Mouse (Mus musculus): ENCODE measurements around the gene Lmod3. TPM values are rescaled to one million over a fixed set of nuclear protein-coding genes. Genes with fewer than 3 reads are reported as not detected.

Gene Lmod3
- 0.49 and 0.58 TPM in 2 replicates for polyA plus RNA-seq (2014; fragmentation: Nextera tagmentation; extraction: Ambion mirVana)

GRCm38 (mm10) chr6:97252711-97253221 lies at the start of gene Lmod3:
Gene Lmod3 (minus strand): TSS chr6:97252759.
- H3K4me2 ChIP-seq (ENCODE audit: low read depth, low read length), result no peak within 1 kb of the TSS
- no peak within 1 kb of the TSS for H3K9ac ChIP-seq (replicated peaks; ENCODE audit: low read length)
- H3K27ac ChIP-seq (replicated peaks; ENCODE audit: low read depth, low read length), result no peak within 1 kb of the TSS
- H3K27me3 ChIP-seq (ENCODE audit: control insufficient read depth, insufficient read depth, low read length), result no peaks in the 10 kb centered on the region
- H3K4me1 ChIP-seq (ENCODE audit: control insufficient read depth, insufficient read depth, low read length), result no peaks in the 10 kb centered on the region
- H3K9me3 ChIP-seq (replicated peaks; ENCODE audit: control insufficient read depth, low read length), result no peaks in the 10 kb centered on the region
- DNase-seq (ENCODE audit: low spot score), result no peak
- H3K36me3 ChIP-seq (replicated peaks; ENCODE audit: control insufficient read depth, insufficient read depth, low read depth, low read length), result no peaks in the 10 kb centered on the region
- no peak within 1 kb of the TSS for H3K4me3 ChIP-seq (ENCODE audit: low read depth, low read length)
- WGBS, result 30% methylated on average over 9 of the region's 9 CpGs
- ATAC-seq (replicated peaks; ENCODE audit: insufficient number of reproducible peaks, low FRiP score, low TSS enrichment, low read depth), result no peak

GRCm38 (mm10) chr6:97302303-97302702 lies 49.7 kb upstream of the Lmod3 start:
- Histone ChIP-seq H3K4me1 (ENCODE audit: control insufficient read depth, insufficient read depth, low read length) (no peaks in the 10 kb centered on the region), H3K36me3 (replicated peaks; ENCODE audit: control insufficient read depth, insufficient read depth, low read depth, low read length) (no peaks in the 10 kb centered on the region), H3K27me3 (ENCODE audit: control insufficient read depth, insufficient read depth, low read length) (no peaks in the 10 kb centered on the region), H3K4me3 (ENCODE audit: low read depth, low read length) (no peak overlapping the region), H3K9me3 (replicated peaks; ENCODE audit: control insufficient read depth, low read length) (no peaks in the 10 kb centered on the region), H3K4me2 (ENCODE audit: low read depth, low read length) (no peak overlapping the region), H3K27ac (replicated peaks; ENCODE audit: low read depth, low read length) (no peak overlapping the region), H3K9ac (replicated peaks; ENCODE audit: low read length) (no peak overlapping the region)
- no peak for DNase-seq (ENCODE audit: low spot score)
- 66% methylated on average over 7 of the region's 7 CpGs for WGBS
- no peak for ATAC-seq (replicated peaks; ENCODE audit: insufficient number of reproducible peaks, low FRiP score, low TSS enrichment, low read depth)

- Histone ChIP-seq H3K36me3 (replicated peaks; ENCODE audit: control insufficient read depth, insufficient read depth, low read depth, low read length) (no peaks in the 10 kb centered on the region), H3K4me3 (ENCODE audit: low read depth, low read length) (no peak overlapping the region), H3K9ac (replicated peaks; ENCODE audit: low read length) (no peak overlapping the region), H3K9me3 (replicated peaks; ENCODE audit: control insufficient read depth, low read length) (no peaks in the 10 kb centered on the region), H3K27ac (replicated peaks; ENCODE audit: low read depth, low read length) (no peak overlapping the region), H3K27me3 (ENCODE audit: control insufficient read depth, insufficient read depth, low read length) (no peaks in the 10 kb centered on the region), H3K4me2 (ENCODE audit: low read depth, low read length) (no peak overlapping the region), H3K4me1 (ENCODE audit: control insufficient read depth, insufficient read depth, low read length) (no peaks in the 10 kb centered on the region)
- ATAC-seq (replicated peaks; ENCODE audit: insufficient number of reproducible peaks, low FRiP score, low TSS enrichment, low read depth) (no peak), DNase-seq (ENCODE audit: low spot score) (no peak)
- WGBS, result 88% methylated on average over 6 of the region's 6 CpGs
Measured at GRCm38 (mm10) chr6:97300659-97301058, 48.1 kb upstream of the Lmod3 start.

DNA sequence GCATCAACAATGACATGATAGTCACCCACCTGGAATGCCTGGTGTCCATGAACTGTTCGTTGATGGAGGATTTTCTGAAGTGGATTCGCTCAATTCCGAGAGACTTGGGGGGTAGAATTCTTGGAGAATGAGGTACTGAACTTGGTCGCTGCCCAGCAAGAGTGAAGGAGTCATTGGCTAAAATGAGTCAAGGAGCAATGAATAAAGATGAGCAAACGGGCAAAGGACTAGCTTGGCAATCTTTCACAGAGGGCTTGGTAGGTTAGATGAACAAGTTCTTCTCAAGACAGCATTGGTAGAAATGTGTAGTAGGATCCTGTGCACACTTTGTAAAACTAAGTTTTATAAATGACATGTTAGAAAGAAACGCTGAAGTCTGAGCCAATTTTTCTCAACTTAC lies 47.6 kb upstream of the Lmod3 start:
- Histone ChIP-seq H3K4me1 (ENCODE audit: control insufficient read depth, insufficient read depth, low read length) (no peaks in the 10 kb centered on the region), H3K27ac (replicated peaks; ENCODE audit: low read depth, low read length) (no peak overlapping the region), H3K36me3 (replicated peaks; ENCODE audit: control insufficient read depth, insufficient read depth, low read depth, low read length) (no peaks in the 10 kb centered on the region), H3K4me3 (ENCODE audit: low read depth, low read length) (no peak overlapping the region), H3K4me2 (ENCODE audit: low read depth, low read length) (no peak overlapping the region), H3K27me3 (ENCODE audit: control insufficient read depth, insufficient read depth, low read length) (no peaks in the 10 kb centered on the region), H3K9ac (replicated peaks; ENCODE audit: low read length) (no peak overlapping the region), H3K9me3 (replicated peaks; ENCODE audit: control insufficient read depth, low read length) (no peaks in the 10 kb centered on the region)
- 91% methylated on average over 6 of the region's 6 CpGs for WGBS
- DNase-seq (ENCODE audit: low spot score), result no peak
- ATAC-seq (replicated peaks; ENCODE audit: insufficient number of reproducible peaks, low FRiP score, low TSS enrichment, low read depth), result no peak

DNA sequence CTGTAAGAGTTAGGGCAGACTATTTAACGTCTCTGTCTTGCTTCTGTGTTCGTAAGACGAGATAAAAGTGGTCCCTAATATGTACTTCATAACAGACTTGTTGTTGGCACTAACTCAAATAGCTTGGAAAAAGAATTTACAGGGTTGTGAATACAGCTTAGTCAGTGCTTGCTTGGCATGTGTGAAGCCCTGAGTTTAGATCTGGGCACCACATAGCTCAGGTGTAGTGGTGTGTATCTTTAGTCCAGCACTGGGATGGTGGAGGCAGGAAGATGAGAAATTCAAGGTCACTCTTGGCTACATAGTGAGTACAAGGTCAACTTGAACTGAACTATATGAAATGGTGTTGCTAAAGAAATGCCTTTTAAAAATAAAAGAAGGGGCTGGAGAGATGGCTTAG lies 44.6 kb upstream of the Lmod3 start:
- Histone ChIP-seq H3K4me1 (ENCODE audit: control insufficient read depth, insufficient read depth, low read length) (no peaks in the 10 kb centered on the region), H3K4me3 (ENCODE audit: low read depth, low read length) (no peak overlapping the region), H3K36me3 (replicated peaks; ENCODE audit: control insufficient read depth, insufficient read depth, low read depth, low read length) (no peaks in the 10 kb centered on the region), H3K27me3 (ENCODE audit: control insufficient read depth, insufficient read depth, low read length) (no peaks in the 10 kb centered on the region), H3K4me2 (ENCODE audit: low read depth, low read length) (no peak overlapping the region), H3K9ac (replicated peaks; ENCODE audit: low read length) (no peak overlapping the region), H3K9me3 (replicated peaks; ENCODE audit: control insufficient read depth, low read length) (no peaks in the 10 kb centered on the region), H3K27ac (replicated peaks; ENCODE audit: low read depth, low read length) (no peak overlapping the region)
- ATAC-seq (replicated peaks; ENCODE audit: insufficient number of reproducible peaks, low FRiP score, low TSS enrichment, low read depth), result no peak
- 79% methylated on average over 3 of the region's 3 CpGs for WGBS
- DNase-seq (ENCODE audit: low spot score), result no peak

DNA sequence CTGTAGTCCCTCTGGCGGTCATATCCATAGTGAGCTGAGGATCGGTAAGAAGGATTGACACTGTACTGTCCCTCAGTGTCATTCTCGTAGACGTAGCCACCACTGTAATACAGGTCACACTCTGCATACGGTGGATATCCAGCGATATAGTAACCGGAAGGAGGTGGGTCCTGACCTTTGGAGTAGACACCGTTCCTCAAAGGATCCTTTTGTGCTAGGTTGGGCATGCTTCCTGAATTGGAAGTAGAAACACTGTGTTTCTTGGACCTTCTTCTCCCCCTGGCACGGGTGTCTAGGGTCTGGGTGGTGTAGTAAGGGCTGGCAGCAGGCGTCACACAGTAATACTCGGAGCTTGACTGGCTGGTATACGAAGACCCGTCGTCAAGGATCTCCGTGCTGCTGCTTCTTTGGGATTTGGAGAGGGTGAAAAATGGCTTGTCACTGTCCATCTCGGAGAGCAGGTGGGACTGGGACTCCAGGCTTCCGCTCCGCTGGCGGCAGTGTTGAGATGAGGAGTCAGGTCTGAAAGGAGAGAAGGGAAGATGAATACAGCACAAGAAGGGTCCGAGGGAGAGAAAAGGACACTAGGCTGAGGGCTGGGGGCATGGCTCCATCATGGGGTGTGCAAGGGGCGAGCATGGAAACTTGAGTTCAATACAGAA lies 43.4 kb upstream of the Lmod3 start:
- no peak overlapping the region for H3K4me3 ChIP-seq (ENCODE audit: low read depth, low read length)
- DNase-seq (ENCODE audit: low spot score), result no peak
- H3K4me2 ChIP-seq (ENCODE audit: low read depth, low read length), result no peak overlapping the region
- H3K4me1 ChIP-seq (ENCODE audit: control insufficient read depth, insufficient read depth, low read length), result no peaks in the 10 kb centered on the region
- WGBS, result 91% methylated on average over 21 of the region's 21 CpGs
- H3K9me3 ChIP-seq (replicated peaks; ENCODE audit: control insufficient read depth, low read length), result no peaks in the 10 kb centered on the region
- H3K9ac ChIP-seq (replicated peaks; ENCODE audit: low read length), result no peak overlapping the region
- no peak for ATAC-seq (replicated peaks; ENCODE audit: insufficient number of reproducible peaks, low FRiP score, low TSS enrichment, low read depth)
- H3K27ac ChIP-seq (replicated peaks; ENCODE audit: low read depth, low read length), result no peak overlapping the region
- no peaks in the 10 kb centered on the region for H3K36me3 ChIP-seq (replicated peaks; ENCODE audit: control insufficient read depth, insufficient read depth, low read depth, low read length)
- no peaks in the 10 kb centered on the region for H3K27me3 ChIP-seq (ENCODE audit: control insufficient read depth, insufficient read depth, low read length)

DNA sequence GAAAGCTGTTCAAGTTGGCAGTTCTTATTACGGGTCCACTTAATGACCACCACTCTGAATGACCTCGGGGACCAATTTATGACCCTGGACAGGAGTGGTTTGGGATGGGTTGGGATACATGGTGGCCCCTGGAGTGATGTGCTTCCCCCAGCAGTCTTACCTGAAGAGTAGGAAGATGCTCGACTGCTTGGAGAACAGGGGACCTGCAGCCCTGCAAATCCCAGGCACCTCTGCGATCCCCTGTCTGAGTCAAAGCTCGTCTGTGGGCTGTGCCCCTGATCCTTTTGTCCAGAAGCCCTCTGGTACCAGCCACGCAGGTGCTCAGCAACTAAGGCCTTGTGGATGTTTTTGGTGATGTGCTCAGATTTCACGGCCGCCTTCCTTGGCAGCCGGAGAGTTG lies 42.9 kb upstream of the Lmod3 start:
- WGBS, result 93% methylated on average over 9 of the region's 9 CpGs
- no peak overlapping the region for H3K27ac ChIP-seq (replicated peaks; ENCODE audit: low read depth, low read length)
- no peak for DNase-seq (ENCODE audit: low spot score)

GRCm38 (mm10) chr6:97293667-97294569 lies 41.4 kb upstream of the Lmod3 start:
- DNase-seq (ENCODE audit: low spot score) (no peak), ATAC-seq (replicated peaks; ENCODE audit: insufficient number of reproducible peaks, low FRiP score, low TSS enrichment, low read depth) (no peak)
- WGBS, result 86% methylated on average over 12 of the region's 12 CpGs
- Histone ChIP-seq H3K4me2 (ENCODE audit: low read depth, low read length) (no peak overlapping the region), H3K27ac (replicated peaks; ENCODE audit: low read depth, low read length) (no peak overlapping the region), H3K4me1 (ENCODE audit: control insufficient read depth, insufficient read depth, low read length) (no peaks in the 10 kb centered on the region), H3K36me3 (replicated peaks; ENCODE audit: control insufficient read depth, insufficient read depth, low read depth, low read length) (no peaks in the 10 kb centered on the region), H3K9me3 (replicated peaks; ENCODE audit: control insufficient read depth, low read length) (no peaks in the 10 kb centered on the region), H3K27me3 (ENCODE audit: control insufficient read depth, insufficient read depth, low read length) (no peaks in the 10 kb centered on the region), H3K4me3 (ENCODE audit: low read depth, low read length) (no peak overlapping the region), H3K9ac (replicated peaks; ENCODE audit: low read length) (no peak overlapping the region)

More for the DNA sequence above, 42.9 kb upstream of the Lmod3 start:
- Histone ChIP-seq H3K9ac (replicated peaks; ENCODE audit: low read length) (no peak overlapping the region), H3K4me1 (ENCODE audit: control insufficient read depth, insufficient read depth, low read length) (no peaks in the 10 kb centered on the region), H3K36me3 (replicated peaks; ENCODE audit: control insufficient read depth, insufficient read depth, low read depth, low read length) (no peaks in the 10 kb centered on the region), H3K27me3 (ENCODE audit: control insufficient read depth, insufficient read depth, low read length) (no peaks in the 10 kb centered on the region), H3K9me3 (replicated peaks; ENCODE audit: control insufficient read depth, low read length) (no peaks in the 10 kb centered on the region), H3K4me3 (ENCODE audit: low read depth, low read length) (no peak overlapping the region), H3K4me2 (ENCODE audit: low read depth, low read length) (no peak overlapping the region)
- no peak for ATAC-seq (replicated peaks; ENCODE audit: insufficient number of reproducible peaks, low FRiP score, low TSS enrichment, low read depth)

Data from embryonic facial prominence, embryonic 11.5 days (tissue).